Comparison of ENCODE assay signal across 11 mouse cellular contexts in the genomic region with DNA sequence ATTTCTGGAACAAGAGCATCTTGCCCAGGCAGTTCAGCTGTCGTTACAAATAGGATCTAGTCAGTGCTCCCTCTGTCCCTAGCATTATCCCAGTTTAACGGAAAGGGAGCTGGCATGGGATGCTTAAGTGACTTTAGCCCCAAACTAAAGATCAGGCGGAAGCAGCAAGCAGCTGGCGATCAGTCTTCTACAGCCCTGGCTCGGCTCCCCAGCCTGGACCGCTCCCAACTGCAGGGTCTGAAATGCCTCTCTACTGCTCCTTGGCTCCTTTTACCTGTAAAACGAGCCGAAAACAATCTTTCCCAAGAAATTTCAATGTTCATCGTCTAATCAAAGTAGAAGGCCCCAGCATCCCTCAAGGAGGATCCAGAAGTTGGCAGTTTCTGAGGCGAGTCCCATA.
DNase-seq lines count a peak whose midpoint lies in the region; ATAC-seq and TF ChIP-seq lines count a peak whose summit lies in the region.
"Had no signal": no experiment of that assay in that cellular context is flagged by ENCODE, and none has a peak within 500 bp of the region (broad histone marks: within the 10 kb centered on the region; RNA-seq: fewer than 3 reads in every experiment).

No protein-coding gene starts in this region.

- H3K4me2 ChIP-seq in heart, embryonic 13.5 days = peak overlapping the region; percentile 65
- peak overlapping the region; percentile 41 for H3K4me2 ChIP-seq in hindbrain, embryonic 14.5 days (replicated peaks)
- peak overlapping the region; percentile 42; the same call in 1 of the 2 replicates for H3K4me2 ChIP-seq in neural tube, embryonic 14.5 days (ENCODE audit: low read depth, low read length)

- intact Hi-C loops in heart, adult 2 months (cut with DNase I) = no loop called here
- intact Hi-C loops in left cerebral cortex, postnatal 25 days (cut with DNase I) = no loop called here

- peak overlapping the region; percentile 35 for H3K4me3 ChIP-seq in heart, embryonic 13.5 days
- no peak overlapping the region for H3K4me3 ChIP-seq in heart, adult 2 months
- H3K4me3 ChIP-seq in hindbrain, embryonic 14.5 days (replicated peaks; ENCODE audit: low read length) = 0 out of 2 replicates have a peak overlapping the region, but pooled peaks have one; percentile 1
- no peak overlapping the region for H3K4me3 ChIP-seq in neural tube, embryonic 14.5 days (ENCODE audit: low read depth, low read length)
- H3K4me3 ChIP-seq: left cerebral cortex, adult 2 months; megakaryocyte, embryonic 14.5 days had no signal

- ATAC-seq in heart, embryonic 13.5 days (ENCODE audit: extremely low read depth, insufficient number of reproducible peaks, low FRiP score, low TSS enrichment) = no peak
- ATAC-seq in hindbrain, embryonic 14.5 days (ENCODE audit: low FRiP score) = peak; percentile 76
- ATAC-seq in neural tube, embryonic 14.5 days (ENCODE audit: low read depth) = peak; percentile 57; the same call in 1 of the 2 replicates
- no peak for ATAC-seq in megakaryocyte, adult 5-6 weeks (ENCODE audit: poor library complexity, severe bottlenecking)

- TF ChIP-seq POLR2A in heart, adult 2 months (IDR thresholded peaks at IDR 0.05; ENCODE audit: insufficient read depth, low read depth, low read length) = no peak

- DNase-seq in heart, adult 2 months = no peak
- DNase-seq in right cerebral cortex, postnatal 4 days = peak; percentile 22
- DNase-seq in right cerebral cortex, adult 18-20 months = no peak
- DNase-seq in hindbrain, embryonic 14.5 days (ENCODE audit: low spot score) = peak; percentile 59
- no peak for DNase-seq in left cerebral cortex, postnatal 25 days (ENCODE audit: low spot score in 2 of 2)
- DNase-seq: thymus, postnatal 14 days had no signal

- no peaks in the 10 kb centered on the region for H3K9me3 ChIP-seq in heart, embryonic 13.5 days
- no peaks in the 10 kb centered on the region for H3K9me3 ChIP-seq in hindbrain, embryonic 14.5 days (ENCODE audit: control insufficient read depth, low read length)
- H3K9me3 ChIP-seq in neural tube, embryonic 14.5 days (ENCODE audit: control insufficient read depth, low read length) = no peaks in the 10 kb centered on the region
- H3K9me3 ChIP-seq: megakaryocyte, embryonic 14.5 days had no signal

- no peak for TF ChIP-seq CTCF in heart, adult 2 months (IDR thresholded peaks at IDR 0.05)

- TF ChIP-seq EP300 in heart, adult 2 months (IDR thresholded peaks at IDR 0.05; ENCODE audit: insufficient read depth, low read depth, low read length) = no peak

- 28% methylated on average over 10 of the region's 10 CpGs for WGBS in heart, embryonic 13.5 days
- 47% methylated on average over 10 of the region's 10 CpGs for WGBS in heart, adult 2 months
- WGBS in hindbrain, embryonic 14.5 days = 12% methylated on average over 10 of the region's 10 CpGs
- 14% methylated on average over 10 of the region's 10 CpGs for WGBS in neural tube, embryonic 14.5 days

- no peaks in the 10 kb centered on the region for H3K79me2 ChIP-seq in heart, adult 2 months (replicated peaks; ENCODE audit: control insufficient read depth, insufficient read depth, low read length)

- H3K27ac ChIP-seq in heart, embryonic 13.5 days (replicated peaks) = no peak overlapping the region
- H3K27ac ChIP-seq in heart, adult 2 months = no peak overlapping the region
- H3K27ac ChIP-seq in hindbrain, embryonic 14.5 days = peak overlapping the region; percentile 64
- H3K27ac ChIP-seq in neural tube, embryonic 14.5 days (ENCODE audit: low read depth, low read length) = no peak overlapping the region
- H3K27ac ChIP-seq: left cerebral cortex, adult 2 months had no signal

- peaks cover 16% of the 10 kb centered on the region for H3K27me3 ChIP-seq in heart, embryonic 13.5 days (replicated peaks)
- no peaks in the 10 kb centered on the region for H3K27me3 ChIP-seq in heart, adult 2 months (ENCODE audit: control insufficient read depth, insufficient read depth, low read length)
- H3K27me3 ChIP-seq in hindbrain, embryonic 14.5 days (ENCODE audit: control insufficient read depth, insufficient read depth, low read length) = no peaks in the 10 kb centered on the region
- no peaks in the 10 kb centered on the region for H3K27me3 ChIP-seq in neural tube, embryonic 14.5 days (ENCODE audit: control insufficient read depth, insufficient read depth, low read length)

- H3K4me1 ChIP-seq in heart, embryonic 13.5 days = peaks cover 6% of the 10 kb centered on the region
- no peaks in the 10 kb centered on the region for H3K4me1 ChIP-seq in heart, adult 2 months (ENCODE audit: control insufficient read depth, insufficient read depth, low read length)
- 0 out of 2 replicates have a peak, but pooled peaks cover 5% of the 10 kb centered on the region for H3K4me1 ChIP-seq in hindbrain, embryonic 14.5 days (replicated peaks; ENCODE audit: control insufficient read depth, insufficient read depth, low read length)
- H3K4me1 ChIP-seq in neural tube, embryonic 14.5 days (ENCODE audit: control insufficient read depth, insufficient read depth, low read length) = 0 out of 2 replicates have a peak, but pooled peaks cover 6% of the 10 kb centered on the region

- peak overlapping the region; percentile 39; the same call in 1 of the 2 replicates for H3K9ac ChIP-seq in heart, embryonic 13.5 days
- no peak overlapping the region for H3K9ac ChIP-seq in heart, adult 2 months (ENCODE audit: low read depth, low read length)
- H3K9ac ChIP-seq in hindbrain, embryonic 14.5 days = peak overlapping the region; percentile 37
- no peak overlapping the region for H3K9ac ChIP-seq in neural tube, embryonic 14.5 days (replicated peaks; ENCODE audit: low read depth, low read length)

- no peaks in the 10 kb centered on the region for H3K36me3 ChIP-seq in heart, embryonic 13.5 days
- no peaks in the 10 kb centered on the region for H3K36me3 ChIP-seq in heart, adult 2 months (ENCODE audit: control insufficient read depth, insufficient read depth, low read length)
- no peaks in the 10 kb centered on the region for H3K36me3 ChIP-seq in hindbrain, embryonic 14.5 days (replicated peaks; ENCODE audit: control insufficient read depth, insufficient read depth)
- no peaks in the 10 kb centered on the region for H3K36me3 ChIP-seq in neural tube, embryonic 14.5 days (ENCODE audit: control insufficient read depth, insufficient read depth, low read length)

Comparison
In these comparisons a context has a peak if more than half of its experiments do, and no peak if none do; other contexts are left out.
1. H3K4me3 ChIP-seq: peak in heart, embryonic 13.5 days (single experiment) and hindbrain, embryonic 14.5 days (single experiment); none in heart, adult 2 months (single experiment) and neural tube, embryonic 14.5 days (single experiment).
2. H3K9ac ChIP-seq: peak in heart, embryonic 13.5 days (single experiment) and hindbrain, embryonic 14.5 days (single experiment); none in heart, adult 2 months (single experiment) and neural tube, embryonic 14.5 days (single experiment).
3. DNase-seq: peak in right cerebral cortex, postnatal 4 days (single experiment) and hindbrain, embryonic 14.5 days (single experiment); none in heart, adult 2 months (0 of 2), right cerebral cortex, adult 18-20 months (single experiment) and left cerebral cortex, postnatal 25 days (0 of 2).
4. ATAC-seq: peak in hindbrain, embryonic 14.5 days (single experiment) and neural tube, embryonic 14.5 days (single experiment); none in heart, embryonic 13.5 days (single experiment) and megakaryocyte, adult 5-6 weeks (single experiment).
5. Peak in every context shown above with its lines, with median percentiles within 50 percentile points of each other: H3K4me2 ChIP-seq.